11 mouse cellular contexts compared by ENCODE assay signal in the genomic region with DNA sequence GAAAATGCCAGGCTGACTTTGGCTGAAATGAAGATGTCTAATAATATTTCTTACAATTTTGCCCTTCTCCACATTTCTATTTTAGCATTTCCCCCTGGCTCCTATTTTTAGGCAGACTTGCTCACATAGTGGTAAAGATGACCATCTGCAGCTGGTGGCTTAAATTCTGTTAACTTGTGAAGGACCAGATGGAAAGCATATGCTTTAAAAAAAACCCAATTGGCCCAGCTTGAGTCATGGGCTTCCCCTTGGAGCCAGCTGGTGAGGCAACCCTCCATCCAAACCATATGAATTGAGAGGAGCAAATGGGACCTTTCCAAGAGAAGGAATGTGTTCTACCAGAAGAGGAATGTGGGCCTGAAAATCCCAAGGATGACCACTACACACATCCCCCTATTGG.
DNase-seq lines count a peak whose midpoint lies in the region; ATAC-seq and TF ChIP-seq lines count a peak whose summit lies in the region.
"Had no signal": no experiment of that assay in that cellular context is flagged by ENCODE, and none has a peak within 500 bp of the region (broad histone marks: within the 10 kb centered on the region; RNA-seq: fewer than 3 reads in every experiment).

No protein-coding gene starts in this region.

- no peak overlapping the region for H3K4me3 ChIP-seq in forebrain, embryonic 16.5 days (replicated peaks; ENCODE audit: low read length)
- no peak overlapping the region for H3K4me3 ChIP-seq in forebrain, embryonic 12.5 days (replicated peaks)
- H3K4me3 ChIP-seq in intestine, postnatal 0 days (ENCODE audit: low read depth, low read length): no peak overlapping the region
- H3K4me3 ChIP-seq: hindbrain, embryonic 12.5 days; midbrain, embryonic 12.5 days had no signal

- no peak overlapping the region for H3K9ac ChIP-seq in forebrain, embryonic 16.5 days (replicated peaks; ENCODE audit: low read depth, low read length)
- H3K9ac ChIP-seq in forebrain, embryonic 12.5 days: no peak overlapping the region
- no peak overlapping the region for H3K9ac ChIP-seq in intestine, postnatal 0 days (ENCODE audit: low read depth, low read length)
- H3K9ac ChIP-seq: hindbrain, embryonic 12.5 days; liver, embryonic 14.5 days; midbrain, embryonic 12.5 days had no signal

- no peaks in the 10 kb centered on the region for H3K27me3 ChIP-seq in forebrain, embryonic 16.5 days (replicated peaks; ENCODE audit: control insufficient read depth, insufficient read depth, low read length)
- H3K27me3 ChIP-seq in forebrain, embryonic 12.5 days: no peaks in the 10 kb centered on the region
- H3K27me3 ChIP-seq in intestine, postnatal 0 days (replicated peaks; ENCODE audit: control insufficient read depth, insufficient read depth, low read length): no peaks in the 10 kb centered on the region
- H3K27me3 ChIP-seq: hindbrain, embryonic 12.5 days; midbrain, embryonic 12.5 days had no signal

- H3K9me3 ChIP-seq in forebrain, embryonic 16.5 days (ENCODE audit: control insufficient read depth, low read length): no peaks in the 10 kb centered on the region
- H3K9me3 ChIP-seq in forebrain, embryonic 12.5 days: no peaks in the 10 kb centered on the region
- no peaks in the 10 kb centered on the region for H3K9me3 ChIP-seq in intestine, postnatal 0 days (ENCODE audit: control insufficient read depth)
- H3K9me3 ChIP-seq: hindbrain, embryonic 12.5 days; midbrain, embryonic 12.5 days had no signal

- no peak for TF ChIP-seq POLR2A in brain, embryonic 14.5 days (IDR thresholded peaks at IDR 0.05; ENCODE audit: borderline replicate concordance, extremely low read depth, insufficient read depth, insufficient read length, poor library complexity, severe bottlenecking)

- no peak overlapping the region for H3K27ac ChIP-seq in forebrain, embryonic 16.5 days (ENCODE audit: low read length)
- H3K27ac ChIP-seq in forebrain, embryonic 12.5 days: no peak overlapping the region
- H3K27ac ChIP-seq in intestine, postnatal 0 days (ENCODE audit: low read depth, low read length): no peak overlapping the region
- H3K27ac ChIP-seq: hindbrain, embryonic 12.5 days; liver, embryonic 14.5 days; midbrain, embryonic 12.5 days had no signal

- H3K4me1 ChIP-seq in forebrain, embryonic 16.5 days (replicated peaks; ENCODE audit: control insufficient read depth, insufficient read depth, low read length): no peaks in the 10 kb centered on the region
- H3K4me1 ChIP-seq in forebrain, embryonic 12.5 days: no peaks in the 10 kb centered on the region
- no peaks in the 10 kb centered on the region for H3K4me1 ChIP-seq in intestine, postnatal 0 days (replicated peaks; ENCODE audit: control insufficient read depth, insufficient read depth, low read length)
- H3K4me1 ChIP-seq: hindbrain, embryonic 12.5 days; midbrain, embryonic 12.5 days had no signal

- no peak for TF ChIP-seq CTCF in brain, embryonic 14.5 days (IDR thresholded peaks at IDR 0.05; ENCODE audit: borderline replicate concordance, extremely low read depth, insufficient read depth, insufficient read length)
- TF ChIP-seq CTCF in intestine, postnatal 0 days (IDR thresholded peaks at IDR 0.05; ENCODE audit: low read depth): 0 out of 2 replicates have a peak, but pooled peaks have one; percentile 2

- peak; percentile 47; the same call in 1 of the 2 replicates for ATAC-seq in forebrain, embryonic 16.5 days
- ATAC-seq in forebrain, embryonic 12.5 days (ENCODE audit: low FRiP score): no peak
- no peak for ATAC-seq in intestine, postnatal 0 days

- no peak overlapping the region for H3K4me2 ChIP-seq in forebrain, embryonic 16.5 days (ENCODE audit: low read length)
- no peak overlapping the region for H3K4me2 ChIP-seq in forebrain, embryonic 12.5 days
- H3K4me2 ChIP-seq in intestine, postnatal 0 days (replicated peaks; ENCODE audit: low read depth): no peak overlapping the region
- H3K4me2 ChIP-seq: hindbrain, embryonic 12.5 days; midbrain, embryonic 12.5 days had no signal

- peak; percentile 30 to 35 for DNase-seq in left cerebral cortex, adult 9 months (ENCODE audit: low spot score in 2 of 2)
- DNase-seq in left cerebral cortex, adult 11 months (ENCODE audit: low spot score): no peak
- DNase-seq in brain, embryonic 14.5 days (ENCODE audit: low read depth): peak; percentile 57
- no peak for DNase-seq in B cell, adult 2 months
- DNase-seq in embryo, embryonic 10.5 days (ENCODE audit: low spot score): no peak

- H3K36me3 ChIP-seq in forebrain, embryonic 16.5 days (ENCODE audit: control insufficient read depth, insufficient read depth): no peaks in the 10 kb centered on the region
- H3K36me3 ChIP-seq in forebrain, embryonic 12.5 days (replicated peaks): no peaks in the 10 kb centered on the region
- no peaks in the 10 kb centered on the region for H3K36me3 ChIP-seq in intestine, postnatal 0 days (ENCODE audit: control insufficient read depth, insufficient read depth)
- H3K36me3 ChIP-seq: hindbrain, embryonic 12.5 days; midbrain, embryonic 12.5 days had no signal

Comparison
In these comparisons a context has a peak if more than half of its experiments do, and no peak if none do; other contexts are left out.
1. DNase-seq: peak in left cerebral cortex, adult 9 months (2 of 2) and brain, embryonic 14.5 days (single experiment); none in left cerebral cortex, adult 11 months (single experiment), B cell, adult 2 months (0 of 2) and embryo, embryonic 10.5 days (single experiment).